Mouse (Mus musculus) frontal cortex, adult (tissue): Measurements from ENCODE around the gene Ldhc.
"Not testable (repeated sequence)": the region's sequence is repeated elsewhere in the genome, so short reads cannot be mapped to it uniquely, and the experiment has no call there.

Experiments used
- ATAC-seq: cut with Nextera tagmentation; 2 replicates; pipeline ENCODE4 v1.9.2; 2017; ENCODE audit warnings: mild to moderate bottlenecking, moderate library complexity, mixed read lengths; ENCODE audit not compliant: low TSS enrichment

Gene Ldhc

DNA sequence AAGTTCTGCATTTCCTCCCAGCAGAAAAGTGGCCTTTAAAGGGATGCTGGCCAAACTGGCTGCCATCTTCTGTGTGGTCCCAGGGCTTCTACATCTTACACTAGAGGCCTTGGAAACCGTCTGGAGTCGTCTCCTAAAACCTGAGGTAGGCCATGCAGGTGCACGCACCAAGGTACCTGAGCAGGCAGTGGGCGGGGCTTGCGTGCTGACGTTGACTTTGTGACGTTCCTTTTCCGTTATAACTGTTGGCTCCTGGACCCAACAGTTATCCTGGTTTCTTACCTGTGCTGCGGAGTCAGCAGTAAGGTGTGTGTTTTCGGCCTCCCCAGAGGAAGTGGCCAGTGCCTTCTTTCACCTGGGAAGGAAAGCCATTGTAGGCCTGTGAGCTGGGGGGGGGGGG, at the start of gene Ldhc:
Gene Ldhc, plus strand, starts transcription at position 208 of the 400 bp plus-strand sequence.
- no peak for ATAC-seq

DNA sequence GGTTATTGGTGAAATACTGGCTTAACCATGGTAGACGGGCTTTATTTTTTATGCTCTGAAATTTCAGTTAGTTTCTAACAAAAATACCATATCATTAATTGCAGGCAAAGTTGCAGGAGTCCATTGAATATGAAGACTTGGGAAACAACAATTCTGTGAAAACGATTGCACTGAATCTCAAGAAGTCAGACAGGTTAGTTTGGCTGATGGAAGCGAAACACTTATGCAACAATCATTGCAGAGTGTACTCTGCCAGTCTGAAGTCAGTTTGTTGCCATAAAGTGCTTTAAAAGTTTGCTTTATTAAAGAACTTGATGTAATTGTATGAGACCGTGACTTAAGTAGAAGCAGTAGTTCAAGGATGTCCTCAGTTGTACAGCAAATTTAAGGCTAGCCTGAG, 47.0 kb upstream of the Ldhc start:
- no peak for ATAC-seq

DNA sequence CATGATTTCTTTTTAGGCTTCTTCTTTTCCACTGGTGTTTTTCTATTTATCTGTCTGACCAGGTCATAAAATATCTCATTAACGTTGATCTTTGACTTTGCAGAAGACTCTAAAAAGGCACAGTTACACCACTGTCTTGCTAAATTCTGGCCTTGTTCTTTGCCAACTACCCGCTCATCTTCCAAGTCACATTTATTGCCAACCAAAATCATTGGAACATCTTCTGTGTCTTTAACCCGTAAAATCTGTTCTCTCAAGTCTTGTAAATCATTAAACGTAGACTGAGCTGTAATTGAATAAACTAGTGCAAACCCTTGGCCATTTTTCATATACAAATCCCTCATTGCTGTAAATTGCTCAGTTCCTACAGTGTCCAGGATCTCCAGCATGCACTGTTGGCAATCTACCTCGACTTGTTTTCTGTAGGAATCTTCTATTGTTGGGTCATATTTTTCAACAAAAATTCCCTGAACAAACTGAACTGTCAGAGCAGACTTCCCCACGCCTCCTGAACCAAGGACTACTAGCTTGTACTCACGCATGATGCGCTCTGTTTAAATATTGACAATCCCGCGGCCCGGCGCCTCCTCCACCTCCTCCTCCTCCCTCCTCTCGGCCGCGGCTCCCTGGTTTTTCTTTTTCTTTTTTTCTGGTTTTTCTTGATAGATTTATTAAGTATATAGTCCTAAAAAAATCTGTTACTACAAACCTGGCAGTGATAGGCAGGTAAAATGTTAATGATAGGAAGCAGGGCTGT, 39.9 kb upstream of the Ldhc start:
- ATAC-seq = not testable (repeated sequence)

DNA sequence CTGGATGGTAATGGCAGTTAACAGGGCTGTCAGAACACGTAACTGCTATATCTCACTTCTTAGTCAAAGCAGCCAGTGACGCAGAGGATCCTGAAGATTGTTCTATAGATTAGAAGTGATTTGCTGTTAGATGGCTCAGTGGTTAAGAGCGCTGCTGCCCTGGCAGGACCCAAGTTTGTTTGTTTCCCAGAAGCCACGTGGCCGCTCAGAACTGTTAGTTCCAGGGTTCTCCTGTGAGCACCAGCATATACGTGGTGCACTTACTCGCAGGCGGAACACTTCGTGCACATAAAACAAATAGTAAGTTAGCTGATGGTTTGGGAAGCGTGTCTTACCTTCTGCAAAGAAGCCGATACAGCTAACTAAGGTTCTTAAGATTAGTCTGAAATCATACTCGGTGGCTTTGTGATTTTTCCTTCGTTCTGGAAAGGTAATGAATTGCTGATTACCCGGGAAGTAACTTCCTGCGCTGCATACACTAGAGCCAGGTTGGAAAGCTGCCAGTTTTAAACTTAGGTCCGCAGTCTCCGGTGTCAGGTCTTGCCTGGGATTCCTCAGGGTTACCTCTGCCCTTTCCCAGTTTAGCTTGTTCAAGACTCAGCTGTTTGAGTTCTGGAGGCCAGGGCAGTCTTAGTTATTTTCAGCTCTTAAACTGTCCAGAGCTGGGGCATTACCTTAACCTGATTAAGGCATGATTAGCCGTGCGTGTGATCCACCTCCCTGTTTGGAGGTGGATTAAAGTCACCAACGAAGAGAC, 33.8 kb upstream of the Ldhc start:
- no peak for ATAC-seq

DNA sequence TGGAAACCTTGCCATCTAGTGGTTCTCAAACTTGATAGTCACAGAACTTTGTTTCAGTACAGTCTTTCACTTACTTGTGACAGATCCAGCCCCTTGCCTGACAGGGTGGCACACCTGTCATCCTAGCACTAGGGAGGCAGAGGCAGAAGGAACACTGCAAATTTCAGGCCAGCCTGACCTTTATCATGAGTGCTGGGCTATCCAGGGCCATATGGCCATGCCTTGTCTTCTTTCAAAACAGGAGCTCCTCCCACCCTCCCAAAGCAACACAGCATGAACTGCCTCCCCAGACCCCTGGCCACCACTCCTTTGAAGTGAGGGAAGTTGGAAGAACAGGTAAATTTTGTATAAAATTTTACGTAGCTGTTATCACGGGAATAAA, 33.2 kb upstream of the Ldhc start:
- no peak for ATAC-seq

DNA sequence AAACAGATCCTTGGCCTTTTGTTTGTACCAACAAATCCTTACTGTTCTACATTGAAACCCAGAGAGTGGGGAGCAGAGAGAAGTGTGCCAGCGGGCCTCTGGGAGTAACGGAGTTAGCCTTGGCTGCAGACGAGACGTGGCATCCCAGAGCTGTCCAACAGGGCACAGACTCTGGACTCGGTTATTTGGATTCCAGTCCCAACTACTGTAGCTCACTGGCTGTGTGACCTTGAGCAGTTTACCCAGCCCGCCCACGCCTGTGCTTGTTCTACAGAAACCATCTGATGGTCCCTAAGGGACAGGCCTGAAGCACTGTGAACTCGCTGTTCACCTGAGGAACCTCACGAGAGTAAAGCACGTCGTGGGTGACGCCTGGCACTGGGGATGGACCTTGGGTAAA, 31.1 kb upstream of the Ldhc start:
- no peak for ATAC-seq

DNA sequence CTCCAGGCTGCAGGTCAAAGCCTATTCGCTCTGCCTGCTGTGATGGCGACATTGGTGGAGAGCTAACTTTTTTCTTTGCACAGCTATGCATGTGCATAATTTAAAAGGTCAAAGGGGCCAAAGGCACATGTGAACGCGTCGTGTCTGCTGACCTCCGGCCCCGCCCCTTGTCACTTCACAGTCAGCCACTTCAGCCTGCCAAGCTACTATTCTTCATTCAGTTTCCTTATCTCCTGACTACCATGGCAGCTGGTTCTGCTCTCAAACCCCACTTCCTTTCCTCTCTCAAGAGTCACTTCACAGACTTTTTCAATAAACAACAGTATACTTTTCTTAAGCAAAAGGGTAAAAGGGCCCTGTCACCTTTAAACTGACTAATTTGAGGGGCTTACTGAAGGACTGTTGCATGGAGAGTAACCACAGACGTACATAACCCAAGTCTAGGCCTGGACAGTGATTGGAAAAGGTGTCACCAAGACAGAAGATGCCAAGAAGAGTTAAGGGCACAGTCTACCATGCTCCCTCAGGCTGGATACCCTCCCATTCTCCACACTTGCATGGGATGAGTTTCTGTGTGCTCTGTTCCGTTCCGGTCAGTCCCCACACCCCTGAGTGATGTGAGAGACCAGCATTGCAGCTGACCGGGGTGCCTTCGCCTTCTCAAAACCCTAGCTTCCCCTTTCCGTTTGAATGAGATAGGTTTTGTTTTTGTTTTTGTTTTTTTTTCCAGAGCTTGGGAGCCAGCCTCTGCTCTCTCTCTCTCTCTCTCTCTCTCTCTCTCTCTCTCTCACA, 30.0 kb upstream of the Ldhc start:
- no peak for ATAC-seq

DNA sequence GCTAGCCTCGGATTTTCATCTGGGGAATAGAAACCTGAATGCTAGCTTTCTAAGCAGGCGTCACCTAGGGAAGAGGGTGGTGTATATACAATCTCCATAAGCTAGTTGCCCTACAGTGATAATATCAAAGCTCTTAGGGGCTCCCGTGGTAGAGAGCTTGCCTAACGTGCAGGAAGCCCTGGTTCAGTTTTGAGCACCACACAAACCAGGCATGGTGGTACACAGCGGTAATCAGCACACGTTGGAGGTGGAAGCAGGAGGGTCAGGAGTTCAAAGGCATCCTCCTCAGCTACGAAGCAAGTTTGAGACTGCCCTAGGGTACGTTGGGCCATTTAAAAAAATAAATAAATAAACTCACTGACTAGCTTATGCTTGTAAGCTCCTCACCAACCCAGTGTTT, 29.3 kb upstream of the Ldhc start:
- no peak for ATAC-seq

DNA sequence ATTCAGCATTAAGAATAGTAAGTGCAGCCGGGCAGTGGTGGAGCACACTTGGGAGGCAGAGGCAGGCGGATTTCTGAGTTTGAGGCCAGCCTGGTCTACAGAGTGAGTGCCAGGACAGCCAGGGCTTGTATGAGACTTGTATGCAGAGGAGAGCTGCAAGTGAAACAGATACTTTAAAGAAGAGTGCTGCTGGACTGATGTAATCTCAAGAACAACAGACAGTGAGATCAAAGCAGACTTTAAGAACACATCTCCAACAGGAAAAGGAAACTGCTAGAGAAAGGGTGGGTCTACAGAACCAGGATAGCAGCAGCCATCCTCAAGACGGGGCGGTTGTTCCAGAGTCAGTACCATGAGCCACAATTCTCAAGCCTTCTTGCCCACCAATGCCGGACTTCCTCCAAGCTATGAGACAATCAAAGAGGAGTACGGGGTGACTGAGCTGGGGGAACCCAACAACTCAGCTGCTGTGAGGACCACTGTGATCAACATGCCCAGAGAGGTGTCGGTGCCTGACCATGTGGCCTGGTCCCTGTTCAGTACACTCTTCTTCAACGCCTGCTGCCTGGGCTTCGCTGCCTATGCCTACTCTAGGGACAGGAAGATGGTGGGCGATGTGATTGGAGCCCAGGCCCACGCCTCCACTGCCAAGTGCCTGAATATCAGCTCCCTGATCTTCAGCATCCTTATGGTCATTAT, 28.7 kb upstream of the Ldhc start:
- not testable (repeated sequence) for ATAC-seq

DNA sequence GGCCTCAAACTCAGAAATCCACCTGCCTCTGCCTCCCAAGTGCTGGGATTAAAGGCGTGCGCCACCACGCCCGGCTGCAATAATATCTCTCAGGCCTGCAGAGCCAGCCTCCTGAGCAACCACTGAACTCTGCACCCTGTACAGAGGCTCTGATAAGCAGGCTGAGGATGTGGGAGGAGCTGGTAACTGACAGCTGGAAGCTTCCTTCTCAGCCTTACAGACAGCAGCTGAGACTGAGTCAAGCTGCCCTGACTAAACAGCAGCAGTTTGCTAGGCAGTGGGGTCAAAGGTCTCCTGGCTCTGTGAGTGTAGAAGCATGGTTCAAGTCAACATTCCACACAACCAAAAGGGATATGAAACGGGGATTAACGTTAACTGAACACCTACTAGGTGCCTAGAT, 27.7 kb upstream of the Ldhc start:
- no peak for ATAC-seq

DNA sequence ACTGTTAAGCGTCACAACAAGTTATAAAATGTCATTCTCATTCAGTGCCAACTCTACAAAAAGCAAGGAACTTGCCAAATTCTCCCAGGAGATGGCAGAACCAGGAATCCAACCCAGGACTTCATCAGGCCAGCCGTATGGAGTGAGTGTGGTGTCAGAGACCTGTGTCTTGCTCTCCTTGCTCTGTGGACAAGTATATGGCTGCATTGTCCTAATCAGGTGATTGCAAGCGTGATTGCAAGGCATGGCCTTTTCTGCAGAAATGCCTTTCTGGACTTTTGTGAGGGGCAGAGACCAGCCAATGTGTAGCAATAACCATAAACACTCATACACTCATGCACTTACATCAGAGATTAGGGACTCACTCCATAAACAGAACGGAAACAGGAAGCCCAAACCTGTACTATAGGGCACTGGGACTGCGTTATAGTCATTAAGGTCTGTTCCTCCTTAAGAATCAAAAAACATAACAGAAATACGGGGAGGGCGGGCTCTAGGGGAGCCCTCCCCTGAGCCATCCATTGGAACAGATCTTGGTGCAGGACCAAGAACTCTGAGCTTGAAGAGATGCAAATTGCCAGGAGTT, 27.2 kb upstream of the Ldhc start:
- ATAC-seq = no peak

DNA sequence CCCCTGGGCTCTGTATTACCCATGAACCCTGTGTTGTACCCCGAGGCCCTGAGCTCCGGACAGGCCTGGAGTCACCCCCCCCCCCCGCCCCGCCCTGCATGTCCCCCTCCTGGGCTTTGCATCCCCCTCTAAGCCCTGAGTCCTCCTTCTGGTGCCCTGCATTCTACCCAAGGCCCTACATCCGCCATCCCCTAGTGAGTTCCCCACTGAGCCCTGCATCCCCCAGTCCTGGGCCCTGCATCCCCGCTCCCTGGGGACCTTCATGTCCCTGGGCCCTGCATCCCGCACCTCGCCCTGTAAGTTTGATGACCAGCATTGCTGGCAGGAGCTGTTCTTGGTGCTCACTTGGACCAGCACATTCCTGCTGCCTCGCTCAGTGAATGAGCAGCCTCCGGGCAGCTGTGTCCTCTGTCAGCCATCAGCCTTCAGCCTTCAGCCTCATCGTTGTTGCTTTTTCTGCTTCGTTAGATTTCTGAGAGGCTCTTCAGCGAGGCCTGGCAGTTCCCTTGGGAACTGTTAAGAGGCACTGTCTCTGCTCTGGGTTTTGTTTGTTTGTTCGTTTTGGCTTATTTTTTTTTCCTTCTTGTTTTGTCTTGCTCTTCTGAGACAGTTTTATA, 25.9 kb upstream of the Ldhc start:
- ATAC-seq = no peak

DNA sequence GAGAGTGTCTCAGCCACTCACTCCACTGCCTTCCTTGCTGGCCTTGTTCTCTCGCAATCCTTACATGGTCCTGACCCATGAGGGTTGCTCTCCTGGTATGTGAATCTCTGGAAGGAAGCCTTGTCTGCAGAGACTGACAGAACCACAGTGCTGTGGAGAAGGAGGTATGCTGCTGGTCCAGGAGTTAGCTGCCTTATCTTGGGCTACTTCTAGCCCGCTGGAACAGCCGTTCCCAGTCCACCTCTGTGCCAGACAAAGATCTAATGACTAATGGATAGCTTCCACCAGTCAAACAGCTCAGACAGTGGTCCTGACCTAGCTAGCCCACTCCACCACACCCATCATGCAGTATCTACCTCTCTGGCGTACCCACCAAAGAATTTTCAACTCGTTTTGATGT, 24.6 kb upstream of the Ldhc start:
- no peak for ATAC-seq

DNA sequence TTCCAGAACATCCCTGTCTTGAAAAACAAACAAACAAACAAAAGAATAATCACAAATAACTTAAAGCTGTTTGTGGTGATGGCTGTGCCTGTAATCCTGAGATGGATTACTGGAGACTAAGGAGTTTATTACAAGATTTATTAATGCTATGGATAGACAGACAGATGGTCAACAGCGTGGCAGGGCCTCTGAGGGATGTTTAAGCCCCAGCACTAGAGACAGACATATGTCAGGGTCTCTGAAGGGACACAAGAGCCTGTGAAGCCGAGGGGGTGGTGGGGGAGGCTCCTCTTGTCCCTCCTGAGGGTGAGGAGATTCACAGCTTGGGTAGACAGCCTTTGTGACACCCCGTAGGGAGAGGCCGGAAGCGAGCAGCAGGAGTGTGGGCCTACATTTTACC, 23.9 kb upstream of the Ldhc start:
- ATAC-seq = no peak

DNA sequence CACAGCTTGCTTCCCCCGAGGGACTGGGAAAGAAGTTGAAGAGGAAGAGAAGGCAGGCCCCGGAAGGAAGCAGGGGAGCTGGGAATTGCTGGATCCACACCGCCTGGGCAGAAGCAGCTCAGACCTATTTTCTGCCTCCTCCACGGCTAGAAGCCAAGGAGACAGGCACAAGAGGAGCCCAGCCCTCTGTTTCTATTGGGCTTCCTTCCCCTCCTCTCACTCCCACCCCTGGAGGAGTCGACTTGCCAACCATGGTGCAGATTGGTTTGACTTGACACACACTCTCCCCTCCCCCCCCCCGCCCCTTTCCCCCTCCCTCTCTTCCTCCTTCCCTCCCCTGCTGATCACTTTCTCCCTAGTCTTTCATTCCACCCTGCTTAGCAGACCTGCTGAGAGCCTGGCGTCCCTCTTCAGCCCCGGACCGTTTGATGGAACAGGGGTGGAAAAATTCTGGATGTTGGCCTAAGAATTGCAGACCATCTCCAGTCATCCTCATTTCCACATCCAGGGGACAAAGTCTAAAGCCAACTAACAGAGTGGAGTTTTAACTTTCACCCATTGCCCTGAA, 22.8 kb upstream of the Ldhc start:
- peak; percentile 71 for ATAC-seq

DNA sequence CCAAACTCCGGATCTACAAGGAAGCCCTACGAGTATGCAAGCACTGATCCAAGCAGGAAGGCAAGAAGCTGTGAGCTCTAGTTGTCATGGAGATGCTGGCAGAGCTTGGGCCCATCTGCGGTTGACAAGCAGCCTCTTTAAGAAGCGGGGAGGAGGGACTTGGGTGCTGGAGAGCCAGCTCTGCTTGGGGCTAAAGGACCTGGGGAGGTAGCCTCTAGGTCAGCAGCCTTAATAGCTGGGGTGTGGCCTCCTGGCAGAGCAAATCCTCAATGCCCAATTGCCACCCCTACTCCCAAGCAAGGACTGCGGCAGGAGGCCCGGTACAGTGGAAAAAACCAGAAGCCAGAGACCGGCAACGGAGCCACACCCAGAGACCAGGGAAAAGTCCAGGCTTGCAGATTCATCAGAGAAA, 22.1 kb upstream of the Ldhc start:
- ATAC-seq = peak; percentile 98

DNA sequence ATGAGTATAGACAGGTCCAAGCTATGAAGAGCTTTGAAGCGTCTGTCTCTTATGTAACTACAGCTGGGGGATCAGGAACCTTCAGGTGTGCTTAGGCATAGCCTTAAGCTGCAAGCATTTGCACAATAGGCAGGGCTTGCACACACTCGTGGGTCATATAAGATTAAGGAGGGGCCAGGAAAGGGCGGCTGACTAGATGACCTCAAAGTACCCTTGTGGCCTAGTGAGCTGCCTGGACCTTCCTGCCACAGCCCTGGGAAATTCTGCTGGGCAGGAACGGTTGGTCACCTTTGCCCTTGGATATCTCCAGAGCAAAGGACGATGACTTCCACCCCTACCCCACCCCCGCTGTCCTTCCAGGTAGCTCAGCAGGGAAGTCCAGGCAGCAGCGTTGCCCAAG, 21.6 kb upstream of the Ldhc start:
- ATAC-seq = no peak

DNA sequence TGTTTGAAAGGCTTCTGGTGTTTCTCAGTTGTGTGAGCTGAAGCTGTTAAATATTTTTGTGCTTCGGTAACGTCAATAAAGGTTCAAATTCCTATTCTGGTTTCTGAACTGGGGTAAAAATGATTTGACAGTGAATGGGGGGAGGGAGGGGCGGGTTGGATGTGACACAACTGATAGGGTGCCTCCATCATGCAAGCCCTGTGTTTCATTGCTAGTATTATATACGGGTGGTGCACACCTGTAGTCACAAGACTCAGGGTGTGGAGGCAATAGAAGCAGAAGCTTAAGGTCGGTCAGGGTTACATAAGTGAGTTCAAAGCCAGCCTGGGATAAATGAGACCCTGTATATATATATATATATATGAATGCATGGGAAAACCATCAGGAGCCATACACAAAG, 21.1 kb upstream of the Ldhc start:
- no peak for ATAC-seq

DNA sequence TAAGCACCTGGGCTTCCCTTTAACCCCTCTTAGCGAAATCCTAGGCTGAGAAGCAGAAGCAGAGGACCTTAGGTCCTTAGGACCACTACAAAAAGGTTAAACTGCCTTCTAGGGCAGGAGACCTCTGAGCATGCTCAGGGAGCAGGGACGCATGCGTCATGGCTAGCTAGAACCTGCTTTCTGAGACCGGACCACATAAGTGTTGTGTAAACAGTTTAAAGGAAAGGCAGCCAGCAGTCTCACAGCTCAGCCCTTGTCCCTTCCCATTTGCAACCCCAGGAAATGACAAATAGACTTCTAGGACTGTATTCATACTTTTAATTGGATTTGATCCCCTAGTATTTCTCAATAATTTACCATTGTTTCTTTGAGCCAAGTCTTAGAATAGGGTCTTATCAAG, 20.7 kb upstream of the Ldhc start:
- no peak for ATAC-seq

DNA sequence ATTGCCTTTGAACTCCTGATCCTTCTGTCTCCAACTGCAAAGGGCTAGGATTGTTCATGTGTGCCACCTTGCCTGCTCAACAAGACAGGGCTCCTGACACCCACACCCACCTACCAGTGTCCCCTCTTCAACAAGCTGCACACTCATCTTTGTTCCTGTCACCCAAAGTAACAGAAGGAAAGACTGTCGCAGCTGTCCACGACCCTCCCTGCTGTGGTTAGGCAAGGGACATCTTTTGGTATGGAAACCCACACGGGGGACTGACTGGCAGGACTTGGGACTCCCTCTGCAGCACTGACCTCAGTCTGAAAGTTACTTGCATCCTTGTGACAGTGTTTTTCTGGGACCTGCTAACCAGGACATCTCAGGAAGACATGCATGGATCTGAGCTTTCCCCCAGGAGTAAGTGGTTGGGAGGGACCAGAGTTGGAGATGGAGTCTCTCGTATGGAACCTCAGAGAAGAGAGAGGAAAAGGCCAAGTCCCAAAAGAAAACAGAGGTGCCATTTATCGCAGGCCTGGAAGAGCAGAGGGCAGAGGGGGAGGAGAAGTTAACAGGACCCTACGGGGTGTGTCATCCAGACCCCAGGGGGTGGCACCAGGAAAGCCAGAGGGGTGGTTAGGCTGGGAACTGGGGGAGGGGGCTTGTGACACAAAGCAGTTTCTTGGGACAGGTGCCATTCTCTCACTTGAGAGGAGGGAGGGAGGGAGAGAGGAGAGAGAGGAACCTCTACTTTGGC, 20.0 kb upstream of the Ldhc start, which contains the start of gene Ldha:
Gene Ldha, plus strand, starts transcription at position 689 of the 739 bp plus-strand sequence.
- no peak for ATAC-seq
